Mouse (Mus musculus) liver, postnatal 0 days (tissue): ENCODE measurements around the gene Mrtfb. TPM values are rescaled to one million over a fixed set of nuclear protein-coding genes. Genes with fewer than 3 reads are reported as not detected.
A peak's percentile ranks its signal among the peaks of the same experiment; 100 is the strongest.

ENCODE experiments used
- ATAC-seq: fragments of 200-750 bp; cut with Nextera tagmentation; 2 replicates; pipeline ENCODE4 v1.8.0; 2017; ENCODE audit warnings: mild to moderate bottlenecking, moderate library complexity
- DNase-seq: peaks from one replicate; pipeline ENCODE4 v3.0.0-alpha.2; 2016
- H3K27ac ChIP-seq: fragments of 300-500 bp; sonication (generic); 2 replicates; pipeline ENCODE4 v1.5.1; 2014; ENCODE audit warnings: antibody characterized with exemption, moderate library complexity, mild to moderate bottlenecking, low read depth
- H3K27me3 ChIP-seq: fragments of 300-500 bp; sonication (generic); 2 replicates; pipeline ENCODE4 v1.6.1; 2014; ENCODE audit warnings: low read length, control low read depth, mixed read lengths; ENCODE audit not compliant: insufficient read depth
- H3K36me3 ChIP-seq: fragments of 300-500 bp; sonication (generic); replicated peaks from 2 replicates; pipeline ENCODE4 v1.6.1; 2014; ENCODE audit warnings: mild to moderate bottlenecking, control low read depth, low read length, moderate library complexity, mixed read lengths; ENCODE audit not compliant: insufficient read depth
- H3K4me1 ChIP-seq: fragments of 300-500 bp; sonication (generic); 2 replicates; pipeline ENCODE4 v1.6.1; 2014; ENCODE audit warnings: antibody characterized with exemption, mild to moderate bottlenecking, control low read depth; ENCODE audit not compliant: insufficient read depth
- H3K4me2 ChIP-seq: fragments of 300-500 bp; sonication (generic); 2 replicates; pipeline ENCODE4 v1.6.1; 2014; ENCODE audit warnings: low read depth, mild to moderate bottlenecking, low read length, moderate library complexity, mixed read lengths
- H3K4me3 ChIP-seq: fragments of 300-500 bp; sonication (generic); 2 replicates; pipeline ENCODE4 v1.5.1; 2014; ENCODE audit warnings: low read depth, low read length
- H3K9ac ChIP-seq: fragments of 300-500 bp; sonication (generic); replicated peaks from 2 replicates; pipeline ENCODE4 v1.6.1; 2014; ENCODE audit warnings: mild to moderate bottlenecking, moderate library complexity
- H3K9me3 ChIP-seq: fragments of 300-500 bp; sonication (generic); 2 replicates; pipeline ENCODE4 v1.6.1; 2016; ENCODE audit warnings: mild to moderate bottlenecking, control low read depth, low read length, mixed read lengths
- CTCF ChIP-seq: sonication (generic); IDR thresholded peaks from 2 replicates; pipeline ENCODE4 v1.5.1; 2016; ENCODE audit warnings: antibody characterized with exemption, low read depth
- EP300 ChIP-seq: IDR thresholded peaks from 2 replicates; pipeline ENCODE4 v1.6.1; 2016; ENCODE audit warnings: antibody characterized with exemption, low read depth, mild to moderate bottlenecking
- WGBS: fragments of 180-500 bp; shearing (Covaris S2); extraction: QIAGEN DNeasy Blood & Tissue Kit; methylation state at CpG from one replicate; pipeline ENCODE4 v1.1.7; 2014; ENCODE audit not compliant: insufficient replicate concordance; 5-methylcytosine and 5-hydroxymethylcytosine counted together
- polyA plus RNA-seq: library from polyadenylated mRNA; unstranded; fragments of >200 nt; fragmentation: Nextera tagmentation; extraction: Ambion mirVana; gene quantifications from 2 replicates; pipeline ENCODE4 v1.2.1, GENCODE M21; 2015

The Mrtfb gene
- polyA plus RNA-seq, 1 experiment from 2014 or later, result 5.8 TPM

GRCm38 (mm10) chr16:13387306-13387705 is 131.0 kb downstream of the Mrtfb start:
- ATAC-seq, result no peak
- Histone ChIP-seq H3K4me1 (no peaks in the 10 kb centered on the region), H3K27ac (no peak overlapping the region), H3K9ac (no peak overlapping the region), H3K4me3 (no peak overlapping the region), H3K9me3 (no peaks in the 10 kb centered on the region), H3K4me2 (no peak overlapping the region), H3K27me3 (no peaks in the 10 kb centered on the region), H3K36me3 (peaks cover 28% of the 10 kb centered on the region)
- TF ChIP-seq EP300 (no peak), CTCF (no peak)
- no peak for DNase-seq
- 75% methylated on average over 4 of the region's 4 CpGs for WGBS

GRCm38 (mm10) chr16:13400375-13400774 is 144.1 kb downstream of the Mrtfb start:
- H3K36me3 ChIP-seq, result peaks cover 53% of the 10 kb centered on the region
- no peak overlapping the region for H3K9ac ChIP-seq
- H3K27me3 ChIP-seq, result no peaks in the 10 kb centered on the region
- H3K4me1 ChIP-seq, result no peaks in the 10 kb centered on the region
- WGBS, result 71% methylated on average over 2 of the region's 2 CpGs
- H3K9me3 ChIP-seq, result no peaks in the 10 kb centered on the region
- DNase-seq (no peak), ATAC-seq (no peak)
- TF ChIP-seq EP300 (no peak), CTCF (no peak)
- H3K4me3 ChIP-seq, result no peak overlapping the region
- H3K27ac ChIP-seq, result no peak overlapping the region
- H3K4me2 ChIP-seq, result no peak overlapping the region

GRCm38 (mm10) chr16:13401591-13401990 is 145.3 kb downstream of the Mrtfb start:
- no peak overlapping the region for H3K4me2 ChIP-seq
- H3K4me1 ChIP-seq, result no peaks in the 10 kb centered on the region
- no peak overlapping the region for H3K27ac ChIP-seq
- 77% methylated on average over 5 of the region's 5 CpGs for WGBS
- H3K9ac ChIP-seq, result no peak overlapping the region
- H3K27me3 ChIP-seq, result no peaks in the 10 kb centered on the region
- no peak for ATAC-seq
- no peak for TF ChIP-seq CTCF
- TF ChIP-seq EP300, result no peak
- no peak for DNase-seq
- H3K9me3 ChIP-seq, result no peaks in the 10 kb centered on the region
- H3K4me3 ChIP-seq, result no peak overlapping the region
- peaks cover 53% of the 10 kb centered on the region for H3K36me3 ChIP-seq

- Histone ChIP-seq H3K27me3 (no peaks in the 10 kb centered on the region), H3K9me3 (no peaks in the 10 kb centered on the region), H3K9ac (no peak overlapping the region), H3K4me3 (no peak overlapping the region), H3K36me3 (peaks cover 44% of the 10 kb centered on the region), H3K4me1 (no peaks in the 10 kb centered on the region), H3K27ac (no peak overlapping the region), H3K4me2 (no peak overlapping the region)
- DNase-seq, result no peak
- 87% methylated on average over 6 of the region's 6 CpGs for WGBS
- no peak for ATAC-seq
- TF ChIP-seq EP300 (no peak), CTCF (no peak)
Measured at GRCm38 (mm10) chr16:13404656-13405055, 148.4 kb downstream of the Mrtfb start.

GRCm38 (mm10) chr16:13405403-13405802 is 149.1 kb downstream of the Mrtfb start:
- Histone ChIP-seq H3K4me2 (no peak overlapping the region), H3K9me3 (no peaks in the 10 kb centered on the region), H3K9ac (no peak overlapping the region), H3K4me1 (no peaks in the 10 kb centered on the region), H3K27ac (no peak overlapping the region), H3K27me3 (no peaks in the 10 kb centered on the region), H3K36me3 (peaks cover 42% of the 10 kb centered on the region), H3K4me3 (no peak overlapping the region)
- WGBS, result 86% methylated on average over 2 of the region's 2 CpGs
- ATAC-seq, result no peak
- DNase-seq, result no peak
- no peak for TF ChIP-seq EP300
- no peak for TF ChIP-seq CTCF

- peak; percentile 35; the same call in 1 of the 2 replicates for ATAC-seq
Measured at GRCm38 (mm10) chr16:13409530-13410163, 153.4 kb downstream of the Mrtfb start.

GRCm38 (mm10) chr16:13410760-13411159 is 154.5 kb downstream of the Mrtfb start:
- no peaks in the 10 kb centered on the region for H3K4me1 ChIP-seq
- no peak for ATAC-seq
- DNase-seq, result no peak
- WGBS, result 73% methylated on average over 2 of the region's 2 CpGs
- H3K4me3 ChIP-seq, result no peak overlapping the region
- H3K4me2 ChIP-seq, result no peak overlapping the region
- TF ChIP-seq CTCF (peak; percentile 34), EP300 (no peak)
- H3K27me3 ChIP-seq, result no peaks in the 10 kb centered on the region
- peaks cover 3% of the 10 kb centered on the region; the same call in 1 of the 2 replicates for H3K9me3 ChIP-seq
- no peak overlapping the region for H3K27ac ChIP-seq
- no peak overlapping the region for H3K9ac ChIP-seq
- peaks cover 39% of the 10 kb centered on the region for H3K36me3 ChIP-seq

More at GRCm38 (mm10) chr16:13409530-13410163, 153.4 kb downstream of the Mrtfb start:
- 71% methylated on average over 4 of the region's 4 CpGs for WGBS
- peaks cover 3% of the 10 kb centered on the region; the same call in 1 of the 2 replicates for H3K9me3 ChIP-seq
- no peak for DNase-seq
- peak; percentile 66 for TF ChIP-seq CTCF
- no peak for TF ChIP-seq EP300
- H3K27ac ChIP-seq, result no peak overlapping the region
- H3K36me3 ChIP-seq, result peaks cover 42% of the 10 kb centered on the region
- H3K4me1 ChIP-seq, result no peaks in the 10 kb centered on the region
- H3K9ac ChIP-seq, result no peak overlapping the region
- H3K27me3 ChIP-seq, result no peaks in the 10 kb centered on the region
- no peak overlapping the region for H3K4me3 ChIP-seq
- H3K4me2 ChIP-seq, result no peak overlapping the region
